Mouse (Mus musculus) cerebellum, postnatal 14 days (tissue): Measurements from ENCODE around the gene Arhgap19.

ENCODE experiments used
- DNase-seq, 2 experiments: peaks; one replicate each; pipeline ENCODE4 v3.0.0; 2021; ENCODE audit warnings: mixed read lengths in 2 of 2

The Arhgap19 gene

GRCm38 (mm10) chr19:41737657-41738428 lies 64.0 kb downstream of the Arhgap19 start:
- DNase-seq, result peak; percentile 73 to 79

GRCm38 (mm10) chr19:41734685-41735084 lies 67.2 kb downstream of the Arhgap19 start:
- DNase-seq, result no peak

- DNase-seq, result no peak
Observed at GRCm38 (mm10) chr19:41725491-41725890, 76.4 kb downstream of the Arhgap19 start.

- no peak for DNase-seq
Observed at GRCm38 (mm10) chr19:41724831-41725470, 76.9 kb downstream of the Arhgap19 start.

GRCm38 (mm10) chr19:41723337-41723736 lies 78.5 kb downstream of the Arhgap19 start:
- no peak for DNase-seq

- peak; percentile 48 to 54 for DNase-seq
Observed at GRCm38 (mm10) chr19:41719436-41719835, 82.4 kb downstream of the Arhgap19 start.
